Mouse (Mus musculus) retina, postnatal 7 days (tissue): ENCODE results near the gene Mpig6b.

Experiments used
- DNase-seq: peaks from one replicate; pipeline ENCODE4 v3.0.0-alpha.2; 2012; ENCODE audit warnings: low read depth, low spot score

The Mpig6b gene

DNA sequence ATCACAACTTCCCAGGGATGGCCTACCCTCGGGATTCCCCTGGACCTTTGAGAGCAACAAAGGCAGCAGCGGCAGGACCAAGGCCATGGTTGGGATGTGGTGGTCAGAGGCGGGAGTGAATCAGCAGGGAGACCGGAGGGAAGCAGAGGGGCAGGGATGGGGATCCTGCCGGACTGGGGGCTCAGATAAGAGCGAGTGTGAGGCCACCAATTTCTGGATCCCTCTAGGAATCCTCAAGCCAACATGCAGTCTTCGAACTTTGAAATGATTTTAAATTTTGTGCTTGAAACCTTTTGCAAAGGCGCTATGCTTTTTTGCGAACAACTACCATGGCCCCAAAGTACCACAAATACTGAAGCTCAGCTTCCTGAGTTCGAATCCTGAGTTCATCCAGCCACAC lies at the start of gene Mpig6b:
Gene Mpig6b (minus strand): TSS at position 101 of the 400 bp plus-strand sequence.
- no peak for DNase-seq

DNA sequence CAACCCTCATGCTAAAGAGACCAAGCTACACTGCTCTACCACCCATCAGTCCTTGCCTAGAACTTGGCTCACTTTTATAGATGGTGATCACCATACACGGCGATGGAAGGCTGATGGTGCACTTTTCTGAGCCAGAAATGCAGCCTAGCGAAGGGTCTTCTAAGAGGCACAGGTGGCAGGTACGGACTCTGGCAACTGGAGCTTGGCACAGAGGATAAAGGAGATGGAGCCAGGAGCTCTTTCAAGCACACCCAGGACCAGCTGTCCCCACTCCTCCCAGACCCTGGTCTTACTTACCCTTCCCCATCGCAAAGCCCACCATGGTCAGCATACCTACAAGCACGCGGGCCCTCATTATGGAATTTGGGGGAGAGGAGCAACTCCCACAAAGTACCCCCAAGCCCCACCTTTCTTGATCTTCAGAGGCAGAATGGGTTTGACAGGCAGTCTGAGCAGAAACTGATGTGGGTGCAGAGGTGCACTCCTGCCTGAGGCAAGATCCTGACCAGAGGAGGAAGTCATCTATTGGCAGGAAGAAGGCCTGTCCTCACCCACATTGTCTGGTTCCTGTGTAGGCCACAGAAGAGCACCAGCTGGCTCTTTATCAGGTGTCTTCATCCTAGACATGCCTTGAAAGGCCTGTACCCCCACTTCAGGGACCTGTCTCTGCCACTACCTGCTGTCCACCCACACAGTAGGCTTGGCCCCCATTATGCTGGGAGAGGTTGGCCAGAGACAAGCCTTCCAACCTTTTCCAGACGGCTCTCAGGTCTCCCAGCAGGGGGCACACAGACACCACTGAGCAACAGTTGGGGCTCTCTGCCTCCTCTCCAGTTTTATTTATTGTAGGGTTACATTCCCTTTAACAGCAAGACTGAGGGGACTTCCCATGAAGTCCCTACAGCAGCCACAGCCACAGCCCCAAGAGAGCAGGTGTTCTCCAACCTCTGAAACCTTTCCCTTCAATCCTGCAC lies 49.3 kb upstream of the Mpig6b start, which contains the start of gene Ly6g5b:
Gene Ly6g5b (minus strand): TSS at position 383 of the 974 bp plus-strand sequence.
- DNase-seq = no peak

DNA sequence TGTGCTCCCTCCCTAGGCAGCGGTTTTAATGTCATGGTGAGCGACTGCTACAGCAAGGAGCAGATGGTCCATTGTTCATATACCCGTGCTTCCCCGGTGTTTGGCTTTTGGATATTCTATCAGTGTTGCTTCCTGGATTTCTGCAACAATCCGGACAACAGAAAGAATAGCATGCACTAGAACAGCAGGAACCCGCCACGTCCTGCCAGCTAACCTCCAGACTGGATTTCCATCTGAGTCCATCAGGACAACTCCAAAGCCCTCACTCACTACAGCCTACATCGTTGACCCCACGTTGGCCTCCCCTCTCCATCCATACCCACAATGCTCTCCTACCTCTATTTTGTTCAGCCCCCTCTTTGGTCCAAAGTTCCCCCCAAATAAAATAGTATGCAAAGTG lies 45.8 kb upstream of the Mpig6b start:
- no peak for DNase-seq

DNA sequence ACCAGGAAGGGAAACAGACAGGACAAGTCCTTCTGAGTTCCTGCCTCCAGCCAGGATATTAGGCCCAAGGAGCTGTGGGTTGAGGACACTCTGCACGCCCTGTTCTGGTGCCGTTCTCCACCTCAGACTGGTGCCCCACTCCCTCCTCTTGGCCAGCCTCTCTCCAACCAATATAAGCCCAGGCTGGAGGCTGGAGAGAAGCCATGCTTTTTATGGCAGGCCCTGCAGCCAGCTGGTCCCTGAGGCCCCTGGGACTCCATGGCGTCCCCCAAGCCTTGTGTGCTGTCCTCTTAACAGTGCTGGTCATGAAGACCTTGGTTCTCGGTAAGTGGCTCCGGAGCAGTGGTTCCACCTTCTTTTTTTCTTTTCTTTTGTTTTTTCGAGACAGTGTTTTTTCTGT lies 42.1 kb upstream of the Mpig6b start, which contains the start of gene Ly6g5c:
Gene Ly6g5c (plus strand): TSS at position 183 of the 400 bp plus-strand sequence.
- no peak for DNase-seq

DNA sequence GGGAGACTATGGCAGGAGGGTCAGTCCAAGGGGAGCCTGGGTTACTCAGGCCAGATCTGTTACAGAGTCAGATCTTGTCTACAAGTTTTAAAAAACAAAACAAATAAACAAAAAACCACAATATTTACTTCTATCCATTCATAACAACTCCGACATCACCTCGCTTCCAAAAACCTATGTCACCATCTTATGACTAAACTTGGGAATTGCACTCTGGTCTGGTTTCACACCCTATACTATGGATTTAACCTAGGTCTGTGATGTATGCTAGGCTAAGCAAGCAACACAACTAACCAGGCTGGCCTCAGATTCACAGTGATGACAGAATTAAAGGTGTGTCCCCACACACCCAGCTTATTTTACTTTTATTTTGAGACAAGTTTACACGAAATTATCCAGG lies 40.5 kb upstream of the Mpig6b start:
- DNase-seq = no peak

DNA sequence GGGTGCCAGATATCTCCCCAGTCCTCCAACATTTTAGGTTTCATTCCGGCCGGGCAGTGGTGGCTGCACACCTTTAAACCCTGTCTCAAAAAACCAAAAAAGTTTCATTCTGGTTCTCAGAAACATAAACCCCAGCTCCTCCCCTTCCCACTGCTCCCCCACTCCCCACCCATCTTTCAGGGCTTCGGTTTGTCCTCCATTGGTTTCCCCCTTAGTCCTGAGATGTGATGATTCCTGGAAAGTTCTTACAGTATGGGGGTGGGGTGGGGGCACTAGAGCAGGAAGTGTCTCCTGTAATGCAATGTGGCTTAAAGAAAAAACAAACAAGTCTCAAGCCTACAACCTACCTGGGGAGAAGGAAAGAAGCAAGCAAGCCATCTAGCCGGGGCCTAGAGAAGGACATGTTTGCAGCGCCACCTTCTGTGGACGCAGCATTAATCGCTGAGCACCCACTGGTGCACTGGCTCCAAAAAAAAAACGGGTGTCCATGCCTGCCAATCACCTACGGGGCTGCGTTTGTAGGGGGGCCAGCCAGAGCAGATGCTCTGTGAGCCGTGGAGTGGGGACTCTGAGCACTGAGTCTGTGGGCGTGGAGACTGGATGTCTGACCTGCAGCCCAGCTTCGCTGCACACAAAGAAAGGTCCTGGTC lies 39.9 kb upstream of the Mpig6b start:
- peak; percentile 35 for DNase-seq

DNA sequence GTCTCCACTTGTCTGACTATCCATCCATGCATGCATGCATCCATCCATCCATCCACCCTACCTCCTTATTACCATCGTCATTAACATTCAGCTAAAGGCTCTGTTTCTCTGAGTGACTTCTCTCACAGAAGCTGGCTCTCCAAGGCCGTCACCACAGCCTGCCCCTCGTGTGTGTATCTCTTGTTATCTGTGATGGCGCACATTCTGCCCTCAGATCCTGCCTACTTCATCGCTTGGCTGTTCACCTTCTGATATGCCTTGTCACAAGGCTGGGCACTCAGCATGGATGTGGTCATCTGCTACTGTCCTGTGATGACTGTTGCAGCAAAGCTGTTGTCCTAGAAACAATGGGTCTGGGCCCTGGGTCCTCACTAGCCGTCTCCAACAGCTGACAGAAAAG lies 38.8 kb upstream of the Mpig6b start:
- DNase-seq = no peak

DNA sequence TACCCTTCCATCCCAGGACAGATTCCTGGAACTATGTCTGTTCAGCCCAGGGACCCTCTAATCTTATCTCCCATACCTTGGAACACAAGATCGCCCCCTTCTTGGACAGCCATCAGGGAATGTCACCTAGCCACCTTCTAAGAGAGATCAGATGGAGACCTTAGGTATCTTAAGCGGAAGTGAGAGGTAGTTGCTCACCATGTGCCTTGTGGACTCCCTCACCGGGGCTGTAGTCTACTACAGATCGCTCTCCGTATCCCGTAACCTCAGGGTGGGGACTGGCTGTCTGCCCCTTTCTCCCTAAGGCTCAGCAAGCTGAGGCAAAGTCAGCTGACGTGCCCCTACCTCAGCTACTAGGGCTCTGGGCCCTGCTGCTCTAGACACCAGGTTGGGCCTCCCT lies 38.1 kb upstream of the Mpig6b start:
- DNase-seq = no peak

DNA sequence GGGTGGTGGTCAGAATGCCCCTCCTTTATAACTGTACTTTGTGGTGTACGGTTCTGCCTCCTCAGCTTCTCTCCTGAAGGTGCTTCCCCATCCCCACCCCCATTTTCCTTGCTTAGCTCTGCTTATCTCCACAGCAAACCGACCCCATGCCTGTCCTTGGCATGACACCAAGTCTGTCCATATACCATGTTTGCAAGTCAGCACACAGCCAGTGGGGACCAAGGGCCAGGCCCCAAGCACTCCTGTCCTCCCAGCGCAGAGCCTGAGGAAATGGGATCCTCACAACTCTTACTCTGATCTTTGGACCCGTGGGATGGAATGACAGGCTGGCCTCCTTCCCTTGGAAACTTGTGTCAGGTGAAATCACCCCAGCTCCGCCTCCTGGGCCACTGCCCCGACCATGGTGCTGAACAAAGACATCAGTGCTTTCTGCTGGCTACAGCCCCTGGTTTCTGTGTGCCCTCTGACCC lies 37.3 kb upstream of the Mpig6b start:
- no peak for DNase-seq

DNA sequence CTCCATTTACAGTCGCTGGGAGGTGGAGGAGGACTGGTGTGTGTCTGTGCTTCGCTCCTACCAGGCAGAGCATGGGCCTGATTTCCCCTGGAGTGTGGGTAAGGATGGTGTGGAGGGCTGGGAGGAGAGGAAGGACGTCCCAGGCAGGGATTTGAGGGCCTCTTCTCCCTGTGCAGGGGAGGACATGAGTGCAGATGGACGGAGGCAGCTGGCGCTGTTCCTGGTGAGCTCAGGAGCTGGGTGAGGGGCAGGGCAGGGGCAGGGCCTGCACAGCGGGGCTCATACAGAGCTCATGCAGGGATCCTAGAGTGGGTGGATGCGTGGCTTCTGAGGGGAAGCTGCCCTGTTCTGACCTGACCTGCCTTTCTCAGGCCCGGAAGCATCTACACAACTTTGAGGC lies 36.3 kb upstream of the Mpig6b start:
- DNase-seq = no peak

DNA sequence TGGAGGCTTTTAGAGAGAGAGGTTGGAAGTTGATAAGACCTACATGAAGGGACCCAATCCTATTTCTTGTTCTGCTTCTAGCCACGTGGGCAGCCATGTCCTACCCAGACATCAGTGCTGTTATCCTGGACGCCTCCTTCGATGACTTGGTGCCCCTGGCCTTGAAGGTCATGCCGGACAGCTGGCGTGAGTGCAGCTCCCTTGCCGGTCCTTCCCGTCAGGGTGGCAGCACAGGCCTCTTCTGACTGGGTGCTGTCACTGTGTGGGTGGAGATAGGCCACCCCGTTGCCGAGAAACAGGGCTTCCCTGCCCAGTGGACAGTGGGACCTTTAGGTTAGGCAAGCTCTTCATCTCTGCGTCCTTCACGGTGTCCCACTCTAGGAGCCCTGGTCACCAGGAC lies 35.2 kb upstream of the Mpig6b start:
- DNase-seq = no peak

DNA sequence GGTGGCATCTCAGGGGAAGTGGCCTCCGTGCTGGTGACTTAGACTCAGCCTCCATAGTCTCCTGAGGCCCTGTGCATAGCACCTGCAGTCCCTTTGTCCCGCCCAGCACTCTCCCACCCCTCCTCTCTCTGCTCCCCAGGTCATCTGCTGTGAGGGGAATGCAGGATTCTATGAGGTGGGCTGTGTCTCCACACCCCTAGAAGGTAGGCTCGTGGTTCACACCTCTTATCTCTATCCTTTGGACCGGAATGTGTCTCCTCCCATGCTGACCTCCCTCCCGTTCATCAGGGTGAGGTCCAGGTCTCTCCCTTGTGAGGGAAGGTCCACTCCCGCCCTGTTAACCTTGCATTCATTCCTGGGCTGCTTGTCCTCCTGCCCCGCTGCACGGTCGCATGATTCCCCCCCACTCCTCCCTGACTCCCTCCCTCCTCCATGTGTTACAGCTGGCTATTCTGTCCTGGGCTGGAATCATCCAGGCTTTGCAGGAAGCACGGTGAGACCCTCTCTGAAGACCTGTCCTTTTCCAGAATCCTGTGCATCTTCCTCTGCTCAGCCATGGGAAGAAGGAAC lies 34.3 kb upstream of the Mpig6b start:
- no peak for DNase-seq

DNA sequence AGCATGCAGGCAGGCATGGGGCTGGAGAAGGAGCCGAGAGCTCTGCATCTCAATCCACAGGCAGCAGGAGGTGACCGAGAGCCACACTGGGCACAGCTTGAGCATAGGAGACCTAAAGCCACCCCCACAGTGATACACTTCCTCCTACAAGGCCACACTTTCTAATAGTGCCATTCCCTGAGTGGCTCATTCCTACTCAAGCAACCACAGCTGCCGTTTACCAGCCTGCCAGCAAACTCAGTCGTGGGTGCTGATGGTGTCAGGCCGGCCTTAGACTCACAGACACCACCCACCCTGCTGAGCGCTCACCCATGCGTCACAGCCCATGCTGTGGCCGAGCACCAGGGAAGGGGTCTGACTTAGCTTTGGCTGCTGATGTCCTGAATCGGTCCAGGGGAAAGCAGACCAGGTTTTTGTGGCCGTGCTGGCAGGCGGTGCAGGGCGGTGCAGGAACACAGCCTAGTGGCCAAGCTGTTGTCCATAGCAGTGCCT lies 31.2 kb upstream of the Mpig6b start:
- DNase-seq = no peak

DNA sequence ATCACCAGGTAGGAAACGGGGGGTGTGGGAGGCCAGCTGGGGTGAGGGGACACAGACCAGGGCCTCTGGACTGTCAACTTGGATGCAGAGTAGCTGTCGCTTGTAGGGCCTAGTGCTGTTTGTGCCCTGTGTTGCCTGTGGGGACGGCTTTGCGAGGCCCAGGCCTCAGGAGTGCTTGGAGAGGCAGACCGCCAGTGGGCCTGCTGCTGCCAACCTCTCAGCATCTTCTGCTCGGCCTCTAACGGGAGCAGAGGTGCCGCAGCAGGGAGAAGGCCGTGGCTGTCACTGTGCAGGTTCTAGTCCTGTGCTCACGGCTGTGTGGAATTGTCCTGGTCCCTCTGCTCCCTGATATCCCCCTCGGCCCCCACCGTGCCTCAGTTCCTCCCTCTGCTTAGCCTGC lies 30.6 kb upstream of the Mpig6b start:
- DNase-seq = no peak

DNA sequence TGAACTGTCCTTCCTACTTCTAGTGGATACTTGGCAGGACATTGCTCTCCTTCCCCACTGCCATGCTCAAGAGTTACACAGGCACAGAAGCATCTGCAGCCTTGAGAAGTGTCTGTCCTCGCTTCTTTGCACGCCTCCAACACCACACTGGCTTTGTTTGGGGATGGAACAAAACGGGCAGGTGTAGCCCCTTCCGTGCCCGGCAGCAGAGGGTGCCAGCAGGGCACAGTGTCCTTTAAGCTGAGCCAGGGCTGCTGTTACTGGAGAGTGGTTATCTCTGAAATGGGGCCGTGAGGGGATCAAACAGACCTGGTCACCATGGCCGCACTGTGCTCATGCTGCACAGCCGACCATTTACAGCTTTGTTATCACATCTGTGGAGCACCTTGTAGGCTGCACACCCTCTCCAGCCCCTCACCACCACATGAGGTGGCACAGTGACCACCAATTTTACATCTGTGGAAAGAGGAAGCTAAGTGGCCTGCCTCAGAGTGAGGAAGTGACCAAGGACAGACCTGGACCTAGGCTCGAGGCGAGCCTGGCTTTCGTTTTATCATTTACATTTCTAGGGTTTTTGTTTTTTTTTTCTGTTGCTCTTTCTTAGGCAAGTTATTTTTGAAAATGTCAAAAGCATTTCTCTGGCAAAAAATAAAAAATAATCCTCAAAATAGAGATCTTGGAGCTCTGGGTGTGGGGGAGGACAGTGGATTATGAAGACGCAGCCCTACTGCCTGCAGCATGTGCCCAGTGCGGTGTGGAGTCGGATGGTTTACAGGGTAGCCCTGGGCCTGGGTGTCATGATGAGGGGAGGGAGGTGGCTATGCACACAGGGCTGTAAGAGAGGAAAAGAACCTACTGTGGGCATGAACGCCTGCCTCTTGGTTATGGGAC lies 28.7 kb upstream of the Mpig6b start:
- DNase-seq = no peak

DNA sequence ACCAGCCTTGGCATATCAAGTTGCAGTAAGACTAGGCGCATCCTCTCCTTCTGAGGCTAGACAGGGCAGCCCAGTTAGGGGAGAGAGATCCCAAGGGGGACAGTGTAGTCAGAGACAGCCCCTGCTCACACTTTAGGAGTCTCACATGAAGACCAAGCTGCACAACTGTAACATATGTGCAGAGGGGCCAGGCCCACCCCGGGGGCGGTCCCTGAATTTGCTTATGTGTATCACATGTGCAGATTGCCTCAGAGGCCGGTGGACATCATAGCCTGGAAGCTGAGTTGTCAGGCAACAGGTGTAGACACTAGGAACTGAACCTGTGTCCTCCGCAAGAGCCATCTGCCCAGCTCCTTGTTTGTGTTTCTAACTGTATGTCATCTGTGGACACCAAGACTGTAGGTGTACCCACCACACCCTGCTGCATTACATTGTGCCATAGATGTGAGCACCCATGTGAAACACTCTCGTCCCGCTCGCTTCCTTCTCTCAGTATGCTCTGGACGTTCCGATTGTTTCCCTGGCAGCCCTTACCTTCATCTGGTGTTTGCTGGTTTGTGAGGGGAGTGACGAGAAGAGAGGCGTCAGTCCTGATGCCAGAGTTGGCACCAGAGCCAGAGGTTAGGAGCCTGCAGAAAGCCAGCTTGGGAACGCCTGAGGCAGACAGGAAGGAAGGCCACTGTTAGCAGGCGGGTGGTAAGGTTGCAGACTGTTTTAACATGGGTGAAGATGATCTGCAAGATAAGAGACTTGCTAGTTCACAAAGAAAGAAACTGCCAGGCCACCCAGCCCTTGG lies 26.6 kb upstream of the Mpig6b start:
- DNase-seq = no peak

DNA sequence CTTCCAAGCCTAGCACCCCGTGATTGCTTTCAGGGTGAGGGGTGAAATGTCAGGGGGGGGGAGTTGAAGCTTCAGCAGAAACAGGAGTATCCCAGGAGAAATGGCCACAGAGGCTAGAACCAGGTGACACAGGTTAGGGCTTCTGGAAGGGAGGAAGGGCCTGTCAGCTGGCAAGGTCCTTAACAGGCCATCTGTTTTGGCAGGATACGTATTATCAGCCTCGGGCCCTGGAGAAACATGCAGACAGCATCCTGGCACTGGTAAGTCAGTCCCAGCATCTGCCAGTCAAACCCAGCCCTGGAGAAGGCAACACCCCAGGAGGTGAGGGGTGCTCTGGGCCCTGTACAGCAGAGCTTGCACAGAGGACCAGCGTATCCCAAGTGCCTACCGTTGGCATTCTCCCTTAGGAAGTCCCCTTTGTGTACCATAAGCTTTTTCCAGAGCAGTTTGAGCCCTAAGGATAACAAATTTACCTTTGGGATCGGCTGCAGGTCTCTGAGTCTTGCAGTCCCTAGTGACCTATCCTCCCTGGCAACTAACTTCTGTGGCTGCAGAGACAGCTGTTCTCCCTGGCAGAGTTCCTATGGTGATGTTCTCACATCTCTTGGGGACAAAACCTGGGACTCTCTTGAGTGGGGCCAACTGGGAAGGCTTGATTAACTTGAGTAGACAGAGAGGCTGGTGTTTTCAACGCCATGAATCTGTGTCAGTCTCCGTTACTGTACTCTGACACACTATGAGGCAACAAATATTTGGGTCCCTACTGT lies 24.4 kb upstream of the Mpig6b start:
- no peak for DNase-seq

DNA sequence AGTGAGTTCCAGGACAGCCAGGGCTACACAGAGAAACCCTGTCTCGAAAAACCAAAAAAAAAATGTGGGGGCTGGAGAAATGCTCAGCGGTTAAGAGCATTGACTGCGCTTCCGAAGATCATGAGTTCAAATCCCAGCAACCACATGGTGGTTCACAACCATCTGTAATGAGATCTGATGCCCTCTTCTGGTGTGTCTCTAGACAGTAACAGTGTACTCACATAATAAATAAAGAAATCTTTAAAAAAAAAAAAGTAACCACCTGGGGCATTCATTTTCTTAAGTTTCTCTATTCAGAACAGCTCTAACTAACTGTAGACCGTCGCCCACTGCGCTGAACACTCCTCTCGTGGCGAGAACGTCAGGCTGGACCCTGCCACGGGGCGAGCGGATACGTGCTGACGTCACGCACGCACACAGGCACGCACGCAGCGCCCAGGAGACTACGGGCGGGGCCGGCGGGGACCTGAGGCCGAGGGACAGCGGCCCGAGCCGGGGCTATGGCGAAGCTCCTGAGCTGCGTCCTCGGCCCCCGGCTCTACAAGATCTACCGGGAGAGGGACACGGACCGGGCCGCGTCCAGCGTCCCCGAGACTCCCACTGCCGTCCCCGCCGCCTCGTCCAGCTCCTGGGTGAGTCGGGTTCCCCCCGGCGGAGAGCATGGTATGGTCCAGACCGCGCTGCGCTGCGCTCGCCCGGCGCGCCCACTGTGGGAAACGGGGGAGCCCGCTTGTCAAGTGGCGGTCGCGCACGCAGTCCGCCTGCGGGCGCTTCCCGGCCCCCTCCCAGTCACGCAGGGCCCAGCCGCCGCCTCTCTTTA lies 23.1 kb upstream of the Mpig6b start, which contains the start of gene Abhd16a:
Gene Abhd16a (plus strand): TSS at position 439 of the 820 bp plus-strand sequence.
- peak; percentile 88 for DNase-seq

DNA sequence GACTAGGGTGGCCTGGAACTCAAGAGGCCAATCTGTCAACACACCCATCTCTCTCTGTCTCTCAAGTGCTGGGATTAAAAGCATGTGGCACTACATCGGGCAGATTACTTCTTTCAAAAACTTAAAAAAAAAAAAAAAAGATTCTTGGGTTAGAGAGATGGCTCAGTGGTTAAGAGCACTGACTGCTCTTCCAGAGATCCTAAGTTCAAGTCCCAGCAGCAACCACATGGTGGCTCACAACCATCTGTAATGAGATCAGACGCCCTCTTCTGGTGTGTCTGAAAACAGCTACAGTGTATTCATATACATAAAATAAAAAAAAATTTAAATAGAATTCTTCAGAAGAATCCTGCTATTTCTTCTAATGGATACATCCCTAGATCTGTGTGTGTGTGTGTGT lies 22.2 kb upstream of the Mpig6b start:
- no peak for DNase-seq
